Mouse (Mus musculus): ENCODE measurements around the gene Cfl2. TPM values are rescaled to one million over a fixed set of nuclear protein-coding genes. Genes with fewer than 3 reads are reported as not detected.
"Not testable (repeated sequence)": the region's sequence is repeated elsewhere in the genome, so short reads cannot be mapped to it uniquely, and the experiment has no call there.

Cfl2 gene
- 18.4 and 39.0 TPM in 2 replicates for polyA plus RNA-seq (2012; rRNA removed)

- peak; percentile 89 for DNase-seq
- Histone ChIP-seq H3K27me3 (replicated peaks; ENCODE audit: control insufficient read depth, insufficient read depth, low read length) (no peaks in the 10 kb centered on the region), H3K4me3 (ENCODE audit: insufficient read depth, low read depth, low read length) (peak within 1 kb of the TSS; percentile 80), H3K36me3 (ENCODE audit: control insufficient read depth, insufficient read depth, low read length) (no peaks in the 10 kb centered on the region; the same call in 1 of the 2 replicates), H3K27ac (ENCODE audit: insufficient read depth, low read depth, low read length) (peak within 1 kb of the TSS; percentile 78), H3K4me1 (ENCODE audit: control insufficient read depth, insufficient read depth, low read length) (no peaks in the 10 kb centered on the region; the same call in 1 of the 2 replicates)
- TF ChIP-seq CTCF (conservative IDR thresholded peaks at IDR 0.05; ENCODE audit: insufficient read depth, insufficient read length, low read depth, low read length) (0 out of 2 replicates have a peak, but pooled peaks have one; percentile 18), POLR2A (IDR thresholded peaks at IDR 0.05; ENCODE audit: low read depth, low read length) (peak; percentile 4)
- under 1% methylated on average over 76 of the region's 82 CpGs for WGBS
These were observed at the start of gene Cfl2 for GRCm38 (mm10) chr12:54862606-54863535. TSS of gene Cfl2 (minus strand) at chr12:54862877.

GRCm38 (mm10) chr12:54910387-54910786, 47.7 kb upstream of the Cfl2 start:
- TF ChIP-seq CTCF (conservative IDR thresholded peaks at IDR 0.05; ENCODE audit: insufficient read depth, insufficient read length, low read depth, low read length) = no peak
- Histone ChIP-seq H3K27me3 (replicated peaks; ENCODE audit: control insufficient read depth, insufficient read depth, low read length) (no peaks in the 10 kb centered on the region), H3K4me1 (ENCODE audit: control insufficient read depth, insufficient read depth, low read length) (no peaks in the 10 kb centered on the region), H3K27ac (ENCODE audit: insufficient read depth, low read depth, low read length) (no peak overlapping the region), H3K36me3 (ENCODE audit: control insufficient read depth, insufficient read depth, low read length) (peaks cover 2% of the 10 kb centered on the region), H3K4me3 (ENCODE audit: insufficient read depth, low read depth, low read length) (no peak overlapping the region)
- DNase-seq = no peak
- WGBS = 94% methylated on average over 3 of the region's 3 CpGs

GRCm38 (mm10) chr12:54892559-54892958, 29.9 kb upstream of the Cfl2 start:
- not testable (repeated sequence) for H3K4me1 ChIP-seq (ENCODE audit: control insufficient read depth, insufficient read depth, low read length); H3K27me3 ChIP-seq (replicated peaks; ENCODE audit: control insufficient read depth, insufficient read depth, low read length); H3K36me3 ChIP-seq (ENCODE audit: control insufficient read depth, insufficient read depth, low read length); H3K4me3 ChIP-seq (ENCODE audit: insufficient read depth, low read depth, low read length); H3K27ac ChIP-seq (ENCODE audit: insufficient read depth, low read depth, low read length); DNase-seq
- 64% methylated on average over 2 of the region's 2 CpGs for WGBS

GRCm38 (mm10) chr12:54890426-54890825, 27.7 kb upstream of the Cfl2 start:
- H3K27ac ChIP-seq (ENCODE audit: insufficient read depth, low read depth, low read length) = no peak overlapping the region
- no peak for DNase-seq
- H3K4me1 ChIP-seq (ENCODE audit: control insufficient read depth, insufficient read depth, low read length) = no peaks in the 10 kb centered on the region
- TF ChIP-seq POLR2A (IDR thresholded peaks at IDR 0.05; ENCODE audit: low read depth, low read length) (no peak), CTCF (conservative IDR thresholded peaks at IDR 0.05; ENCODE audit: insufficient read depth, insufficient read length, low read depth, low read length) (0 out of 2 replicates have a peak, but pooled peaks have one; percentile 11)
- H3K27me3 ChIP-seq (replicated peaks; ENCODE audit: control insufficient read depth, insufficient read depth, low read length) = no peaks in the 10 kb centered on the region
- 100% methylated on average over 2 of the region's 2 CpGs for WGBS
- peaks cover 3% of the 10 kb centered on the region; the same call in 1 of the 2 replicates for H3K36me3 ChIP-seq (ENCODE audit: control insufficient read depth, insufficient read depth, low read length)
- no peak overlapping the region for H3K4me3 ChIP-seq (ENCODE audit: insufficient read depth, low read depth, low read length)

GRCm38 (mm10) chr12:54887580-54888127, 25.0 kb upstream of the Cfl2 start:
- WGBS = 57% methylated on average over 4 of the region's 4 CpGs
- TF ChIP-seq POLR2A (IDR thresholded peaks at IDR 0.05; ENCODE audit: low read depth, low read length) (no peak), CTCF (conservative IDR thresholded peaks at IDR 0.05; ENCODE audit: insufficient read depth, insufficient read length, low read depth, low read length) (no peak)
- Histone ChIP-seq H3K4me1 (ENCODE audit: control insufficient read depth, insufficient read depth, low read length) (no peaks in the 10 kb centered on the region), H3K27ac (ENCODE audit: insufficient read depth, low read depth, low read length) (no peak overlapping the region), H3K36me3 (ENCODE audit: control insufficient read depth, insufficient read depth, low read length) (no peaks in the 10 kb centered on the region), H3K27me3 (replicated peaks; ENCODE audit: control insufficient read depth, insufficient read depth, low read length) (no peaks in the 10 kb centered on the region), H3K4me3 (ENCODE audit: insufficient read depth, low read depth, low read length) (no peak overlapping the region)
- no peak for DNase-seq

GRCm38 (mm10) chr12:54879630-54880029, 17.0 kb upstream of the Cfl2 start:
- 6% methylated on average over 6 of the region's 6 CpGs for WGBS
- Histone ChIP-seq H3K36me3 (ENCODE audit: control insufficient read depth, insufficient read depth, low read length) (no peaks in the 10 kb centered on the region), H3K27ac (ENCODE audit: insufficient read depth, low read depth, low read length) (no peak overlapping the region), H3K4me1 (ENCODE audit: control insufficient read depth, insufficient read depth, low read length) (no peaks in the 10 kb centered on the region), H3K4me3 (ENCODE audit: insufficient read depth, low read depth, low read length) (no peak overlapping the region), H3K27me3 (replicated peaks; ENCODE audit: control insufficient read depth, insufficient read depth, low read length) (no peaks in the 10 kb centered on the region)
- TF ChIP-seq POLR2A (IDR thresholded peaks at IDR 0.05; ENCODE audit: low read depth, low read length) (no peak), CTCF (conservative IDR thresholded peaks at IDR 0.05; ENCODE audit: insufficient read depth, insufficient read length, low read depth, low read length) (peak; percentile 66)
- DNase-seq = peak; percentile 71

GRCm38 (mm10) chr12:54879211-54879610, 16.5 kb upstream of the Cfl2 start:
- 65% methylated on average over 5 of the region's 5 CpGs for WGBS
- Histone ChIP-seq H3K27ac (ENCODE audit: insufficient read depth, low read depth, low read length) (no peak overlapping the region), H3K27me3 (replicated peaks; ENCODE audit: control insufficient read depth, insufficient read depth, low read length) (no peaks in the 10 kb centered on the region), H3K36me3 (ENCODE audit: control insufficient read depth, insufficient read depth, low read length) (no peaks in the 10 kb centered on the region), H3K4me3 (ENCODE audit: insufficient read depth, low read depth, low read length) (no peak overlapping the region), H3K4me1 (ENCODE audit: control insufficient read depth, insufficient read depth, low read length) (no peaks in the 10 kb centered on the region)
- TF ChIP-seq CTCF (conservative IDR thresholded peaks at IDR 0.05; ENCODE audit: insufficient read depth, insufficient read length, low read depth, low read length) (no peak), POLR2A (IDR thresholded peaks at IDR 0.05; ENCODE audit: low read depth, low read length) (no peak)
- no peak for DNase-seq

Measured in kidney, adult 2 months (tissue).